Mouse (Mus musculus): Measurements from ENCODE around the gene Idnk. TPM values are rescaled to one million over a fixed set of nuclear protein-coding genes. Genes with fewer than 3 reads are reported as not detected.
A peak's percentile ranks its signal among the peaks of the same experiment; 100 is the strongest.

Idnk gene
- polyA plus RNA-seq, 1 experiment = 22.6 TPM

GRCm38 (mm10) chr13:58147760-58148159, 9.7 kb upstream of the Idnk start:
- 83% methylated on average over 1 of the region's 1 CpGs for WGBS
- Histone ChIP-seq H3K4me1 (ENCODE audit: control insufficient read depth, insufficient read depth, insufficient read length) (no peaks in the 10 kb centered on the region), H3K27me3 (ENCODE audit: control insufficient read depth, insufficient read depth, low read length) (no peaks in the 10 kb centered on the region), H3K4me3 (ENCODE audit: extremely low read depth, insufficient read depth, insufficient read length) (no peak overlapping the region), H3K27ac (ENCODE audit: insufficient read depth, low read length) (no peak overlapping the region), H3K36me3 (ENCODE audit: control insufficient read depth, insufficient read depth, low read length) (no peaks in the 10 kb centered on the region)
- DNase-seq (ENCODE audit: low read depth in 1 of 2, low spot score in 2 of 2) = no peak
- TF ChIP-seq CTCF (IDR thresholded peaks at IDR 0.05; ENCODE audit: extremely low read depth, insufficient read depth, insufficient read length, insufficient replicate concordance) (no peak), POLR2A (IDR thresholded peaks at IDR 0.05; ENCODE audit: low read depth, low read length) (no peak)

- Histone ChIP-seq H3K27ac (ENCODE audit: insufficient read depth, low read length) (no peak overlapping the region), H3K36me3 (ENCODE audit: control insufficient read depth, insufficient read depth, low read length) (no peaks in the 10 kb centered on the region), H3K4me3 (ENCODE audit: extremely low read depth, insufficient read depth, insufficient read length) (peak overlapping the region; percentile 16; the same call in 1 of the 2 replicates), H3K4me1 (ENCODE audit: control insufficient read depth, insufficient read depth, insufficient read length) (no peaks in the 10 kb centered on the region), H3K27me3 (ENCODE audit: control insufficient read depth, insufficient read depth, low read length) (no peaks in the 10 kb centered on the region)
- DNase-seq (ENCODE audit: low read depth in 1 of 2, low spot score in 2 of 2) = no peak
- TF ChIP-seq POLR2A (IDR thresholded peaks at IDR 0.05; ENCODE audit: low read depth, low read length) = no peak
- WGBS = 6% methylated on average over 17 of the region's 17 CpGs
Observed at GRCm38 (mm10) chr13:58148256-58148831, 9.1 kb upstream of the Idnk start.

- Histone ChIP-seq H3K4me1 (ENCODE audit: control insufficient read depth, insufficient read depth, insufficient read length) (no peaks in the 10 kb centered on the region), H3K27me3 (ENCODE audit: control insufficient read depth, insufficient read depth, low read length) (no peaks in the 10 kb centered on the region), H3K4me3 (ENCODE audit: extremely low read depth, insufficient read depth, insufficient read length) (no peak overlapping the region), H3K36me3 (ENCODE audit: control insufficient read depth, insufficient read depth, low read length) (no peaks in the 10 kb centered on the region), H3K27ac (ENCODE audit: insufficient read depth, low read length) (no peak overlapping the region)
- TF ChIP-seq POLR2A (IDR thresholded peaks at IDR 0.05; ENCODE audit: low read depth, low read length) (no peak), CTCF (IDR thresholded peaks at IDR 0.05; ENCODE audit: extremely low read depth, insufficient read depth, insufficient read length, insufficient replicate concordance) (0 out of 2 replicates have a peak, but pooled peaks have one; percentile 9)
- 52% methylated on average over 5 of the region's 5 CpGs for WGBS
- no peak for DNase-seq (ENCODE audit: low read depth in 1 of 2, low spot score in 2 of 2)
Observed at GRCm38 (mm10) chr13:58149033-58149558, 8.4 kb upstream of the Idnk start.

DNA sequence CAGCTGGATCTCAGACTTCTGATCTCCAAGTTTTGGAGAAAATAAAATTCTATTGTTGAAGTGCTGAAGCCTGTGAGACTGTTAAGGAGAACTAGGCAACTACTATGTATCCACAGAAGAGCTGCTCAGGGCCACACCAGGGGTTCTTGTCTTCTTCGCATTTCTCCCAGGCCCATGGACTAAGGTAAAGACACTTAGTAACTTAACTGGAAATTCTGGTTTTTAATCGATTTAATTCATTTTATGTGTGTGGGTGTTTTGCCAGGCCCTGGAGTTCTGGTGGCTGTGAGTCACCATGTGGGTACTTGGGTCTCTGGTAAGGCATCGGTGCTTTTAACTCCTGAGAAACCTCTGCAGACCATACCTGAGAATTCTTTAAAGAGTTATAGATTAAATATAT, 7.8 kb upstream of the Idnk start:
- Histone ChIP-seq H3K4me3 (ENCODE audit: extremely low read depth, insufficient read depth, insufficient read length) (no peak overlapping the region), H3K4me1 (ENCODE audit: control insufficient read depth, insufficient read depth, insufficient read length) (no peaks in the 10 kb centered on the region), H3K36me3 (ENCODE audit: control insufficient read depth, insufficient read depth, low read length) (no peaks in the 10 kb centered on the region), H3K27ac (ENCODE audit: insufficient read depth, low read length) (no peak overlapping the region), H3K27me3 (ENCODE audit: control insufficient read depth, insufficient read depth, low read length) (no peaks in the 10 kb centered on the region)
- DNase-seq (ENCODE audit: low read depth in 1 of 2, low spot score in 2 of 2) = no peak
- no peak for TF ChIP-seq POLR2A (IDR thresholded peaks at IDR 0.05; ENCODE audit: low read depth, low read length)
- no peak for TF ChIP-seq CTCF (IDR thresholded peaks at IDR 0.05; ENCODE audit: extremely low read depth, insufficient read depth, insufficient read length, insufficient replicate concordance)
- WGBS = 88% methylated on average over 3 of the region's 3 CpGs

DNA sequence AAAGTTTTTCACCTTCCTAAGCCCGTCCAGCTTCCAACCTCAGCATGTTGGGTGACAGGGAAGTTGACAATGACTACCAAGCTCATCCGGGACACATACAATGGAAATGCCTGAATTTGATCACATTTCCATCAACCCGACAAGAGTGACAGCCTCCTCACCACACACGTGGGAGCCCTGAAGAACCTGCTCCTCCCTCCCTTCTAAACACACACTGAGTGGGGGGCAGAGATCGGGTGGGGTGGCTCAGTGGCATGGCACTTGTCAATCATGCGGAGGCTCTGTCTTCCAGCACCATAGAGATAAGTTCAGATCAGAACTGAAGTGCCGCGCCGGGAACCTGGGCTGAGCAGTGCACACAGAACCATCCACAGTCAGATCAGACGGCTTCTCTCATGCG, 7.0 kb upstream of the Idnk start:
- no peaks in the 10 kb centered on the region for H3K27me3 ChIP-seq (ENCODE audit: control insufficient read depth, insufficient read depth, low read length)
- H3K4me3 ChIP-seq (ENCODE audit: extremely low read depth, insufficient read depth, insufficient read length) = no peak overlapping the region
- H3K27ac ChIP-seq (ENCODE audit: insufficient read depth, low read length) = no peak overlapping the region
- 85% methylated on average over 11 of the region's 11 CpGs for WGBS
- TF ChIP-seq CTCF (IDR thresholded peaks at IDR 0.05; ENCODE audit: extremely low read depth, insufficient read depth, insufficient read length, insufficient replicate concordance) (no peak), POLR2A (IDR thresholded peaks at IDR 0.05; ENCODE audit: low read depth, low read length) (no peak)
- H3K36me3 ChIP-seq (ENCODE audit: control insufficient read depth, insufficient read depth, low read length) = no peaks in the 10 kb centered on the region
- DNase-seq (ENCODE audit: low read depth in 1 of 2, low spot score in 2 of 2) = no peak
- no peaks in the 10 kb centered on the region for H3K4me1 ChIP-seq (ENCODE audit: control insufficient read depth, insufficient read depth, insufficient read length)

- H3K4me1 ChIP-seq (ENCODE audit: control insufficient read depth, insufficient read depth, insufficient read length) = peaks cover 7% of the 10 kb centered on the region; the same call in 1 of the 2 replicates
- peaks cover 12% of the 10 kb centered on the region for H3K36me3 ChIP-seq (ENCODE audit: control insufficient read depth, insufficient read depth, low read length)
- DNase-seq (ENCODE audit: low read depth in 1 of 2, low spot score in 2 of 2) = no peak
- TF ChIP-seq POLR2A (IDR thresholded peaks at IDR 0.05; ENCODE audit: low read depth, low read length) (no peak), CTCF (IDR thresholded peaks at IDR 0.05; ENCODE audit: extremely low read depth, insufficient read depth, insufficient read length, insufficient replicate concordance) (no peak)
- 91% methylated on average over 2 of the region's 2 CpGs for WGBS
- H3K4me3 ChIP-seq (ENCODE audit: extremely low read depth, insufficient read depth, insufficient read length) = no peak overlapping the region
- no peaks in the 10 kb centered on the region for H3K27me3 ChIP-seq (ENCODE audit: control insufficient read depth, insufficient read depth, low read length)
- no peak overlapping the region for H3K27ac ChIP-seq (ENCODE audit: insufficient read depth, low read length)
Observed at GRCm38 (mm10) chr13:58156031-58156430, 1.4 kb upstream of the Idnk start.

DNA sequence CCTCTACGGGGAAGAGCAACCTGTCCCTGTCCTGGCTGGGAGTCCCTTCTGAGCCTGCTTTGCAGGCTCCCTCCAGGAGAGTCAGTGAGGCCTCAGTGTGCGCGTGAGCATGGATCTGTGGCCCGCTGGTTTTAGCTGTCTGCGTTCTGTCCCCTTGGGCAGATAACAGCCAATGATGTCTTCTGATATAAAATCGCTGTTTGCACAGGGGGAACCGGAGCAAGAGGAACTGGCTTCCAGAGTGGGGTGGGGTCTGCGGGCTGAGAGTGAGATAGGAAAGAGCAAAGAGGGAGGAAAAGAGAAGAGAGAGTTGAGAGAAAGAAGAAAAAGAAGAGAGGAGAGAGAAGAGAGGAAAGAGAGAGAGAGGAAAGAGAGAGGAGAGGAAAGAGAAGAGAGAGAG, 413 bp upstream of the Idnk start:
- TF ChIP-seq CTCF (IDR thresholded peaks at IDR 0.05; ENCODE audit: extremely low read depth, insufficient read depth, insufficient read length, insufficient replicate concordance) = no peak
- TF ChIP-seq POLR2A (IDR thresholded peaks at IDR 0.05; ENCODE audit: low read depth, low read length) = no peak
- DNase-seq (ENCODE audit: low read depth in 1 of 2, low spot score in 2 of 2) = no peak
- H3K27me3 ChIP-seq (ENCODE audit: control insufficient read depth, insufficient read depth, low read length) = no peaks in the 10 kb centered on the region
- H3K27ac ChIP-seq (ENCODE audit: insufficient read depth, low read length) = peak overlapping the region; percentile 81; the same call in 1 of the 2 replicates
- H3K36me3 ChIP-seq (ENCODE audit: control insufficient read depth, insufficient read depth, low read length) = peaks cover 17% of the 10 kb centered on the region
- peak overlapping the region; percentile 91 for H3K4me3 ChIP-seq (ENCODE audit: extremely low read depth, insufficient read depth, insufficient read length)
- WGBS = 23% methylated on average over 8 of the region's 8 CpGs
- peaks cover 7% of the 10 kb centered on the region; the same call in 1 of the 2 replicates for H3K4me1 ChIP-seq (ENCODE audit: control insufficient read depth, insufficient read depth, insufficient read length)

All from spleen, adult 2 months (tissue).